In genomic region chr19:59943322-59943871, GRCm38 (mm10) we compare ENCODE assay signal across 8 mouse cellular contexts. TPM values are rescaled to one million over a fixed set of nuclear protein-coding genes. Genes with fewer than 3 reads are reported as not detected.
DNase-seq lines count a peak whose midpoint lies in the region; ATAC-seq lines count a peak whose summit lies in the region.

Gene Rab11fip2 (minus strand): TSS chr19:59943654.

- no peaks in the 10 kb centered on the region; the same call in 1 of the 2 replicates for H3K4me1 ChIP-seq in intestine, embryonic 14.5 days (replicated peaks; ENCODE audit: control insufficient read depth, insufficient read depth, low read length)

- peak within 1 kb of the TSS; percentile 78 for H3K4me2 ChIP-seq in intestine, embryonic 14.5 days (ENCODE audit: low read length)

- peak; percentile 97 for ATAC-seq in intestine, embryonic 14.5 days (replicated peaks; ENCODE audit: low FRiP score, low TSS enrichment, low read depth)
- ATAC-seq in megakaryocyte progenitor cell, adult 5-6 weeks (replicated peaks; ENCODE audit: poor library complexity): peak; percentile 91

- no peaks in the 10 kb centered on the region for H3K9me3 ChIP-seq in intestine, embryonic 14.5 days (ENCODE audit: control insufficient read depth, low read length)

- peak within 1 kb of the TSS; percentile 72 for H3K4me3 ChIP-seq in intestine, embryonic 14.5 days (ENCODE audit: low read depth, low read length)

- H3K9ac ChIP-seq in intestine, embryonic 14.5 days (ENCODE audit: low read length): peak within 1 kb of the TSS; percentile 88

- peak; percentile 91 to 98 for DNase-seq in adrenal gland, adult (ENCODE audit: inconsistent age in 2 of 2, low spot score in 1 of 2)
- peak; percentile 90 for DNase-seq in embryo, embryonic 10 days (ENCODE audit: low spot score)
- peak; percentile 86 for DNase-seq in gastrocnemius, postnatal 14 days
- DNase-seq in intestine, embryonic 14.5 days (ENCODE audit: low spot score): peak; percentile 97
- peak; percentile 79 to 93 for DNase-seq in left cerebral cortex, postnatal 10 days (ENCODE audit: extremely low spot score in 1 of 2, low spot score in 2 of 2)
- peak; percentile 93 for DNase-seq in right cerebral cortex, postnatal 10 days (ENCODE audit: low spot score in 2 of 2)
- DNase-seq in urinary bladder, postnatal 14 days (ENCODE audit: low spot score): peak; percentile 84

- H3K36me3 ChIP-seq in intestine, embryonic 14.5 days (ENCODE audit: control insufficient read depth, insufficient read depth, low read length): no peaks in the 10 kb centered on the region

- under 1% methylated on average over 65 of the region's 72 CpGs for WGBS in intestine, embryonic 14.5 days

- intact Hi-C loops in gastrocnemius, postnatal 14 days (cut with DNase I; ENCODE audit: low total_unique reads): no loop called here
- intact Hi-C loops in left cerebral cortex, postnatal 10 days (cut with DNase I): loop anchor here (5.0 to 10.0 kb wide), 2 partner anchors 201 to 481 kb away; no protein-coding TSS in a partner anchor

- peak within 1 kb of the TSS; percentile 93 for H3K27ac ChIP-seq in intestine, embryonic 14.5 days (ENCODE audit: low read depth)

- H3K27me3 ChIP-seq in intestine, embryonic 14.5 days (replicated peaks; ENCODE audit: control insufficient read depth, insufficient read depth, low read length): no peaks in the 10 kb centered on the region

RNA-seq across cellular contexts. Expression of gene Rab11fip2, which starts in this region (rescaled TPM):
- total RNA-seq in gastrocnemius, postnatal 14 days (2021): 10 to 100 TPM; 10.5 to 11.2 TPM
- 5.0 TPM in 2 replicates for polyA plus RNA-seq in intestine, embryonic 14.5 days (2014; fragmentation: Nextera tagmentation; extraction: Ambion mirVana)
- 10 to 100 TPM; 74.4 to 76.3 TPM for total RNA-seq in left cerebral cortex, postnatal 10 days (2021)
- 7.7 and 9.5 TPM in 2 replicates for total RNA-seq in megakaryocyte progenitor cell, adult 5-6 weeks (2015)
- total RNA-seq in megakaryocyte progenitor cell, adult 5-6 weeks (2017): 11.7 and 20.2 TPM in 2 replicates

Comparison
In these comparisons a context has a peak if more than half of its experiments do, and no peak if none do; other contexts are left out.
1. Peak in every context shown above with its lines: DNase-seq, ATAC-seq, H3K4me3 ChIP-seq and H3K27ac ChIP-seq.